Mouse (Mus musculus) bone marrow, adult 2 months (tissue): Measurements from ENCODE around the gene Yif1a.

ENCODE experiments used
- CTCF ChIP-seq: fragments of 200-500 bp; IDR thresholded peaks from 2 replicates; pipeline ENCODE4 v1.5.1; 2011; ENCODE audit warnings: low read length, control low read depth; ENCODE audit not compliant: control insufficient read depth, insufficient read depth
- POLR2A ChIP-seq: fragments of 200-500 bp; IDR thresholded peaks from 2 replicates; pipeline ENCODE4 v1.6.1; 2011; ENCODE audit warnings: low read depth, mild to moderate bottlenecking, control low read depth, low read length, borderline replicate concordance; ENCODE audit not compliant: control insufficient read depth

DNA sequence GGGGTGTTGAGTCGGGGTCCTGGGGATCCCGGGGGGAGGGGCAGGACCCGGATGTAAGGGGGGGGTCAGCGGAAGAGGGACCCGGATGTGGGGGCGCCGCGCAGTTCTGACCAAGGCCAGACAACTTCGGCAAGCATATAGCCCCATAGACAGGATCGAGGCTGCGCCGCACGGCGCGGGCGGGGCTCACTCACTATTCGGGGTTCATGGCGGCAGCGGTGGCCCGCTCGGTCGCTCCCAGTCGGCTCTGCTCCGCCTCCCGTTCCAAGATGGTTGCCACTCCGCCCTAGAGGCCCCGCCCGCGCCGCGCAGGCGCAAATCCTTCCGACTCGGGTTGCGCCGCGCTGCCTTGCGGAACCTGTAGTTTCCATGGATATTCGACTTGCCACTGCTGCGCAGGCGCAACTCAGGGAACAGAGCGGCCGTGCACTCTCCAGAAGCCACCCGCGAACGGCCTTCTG, 18.4 kb downstream of the Yif1a start, which contains the start of gene Rab1b:
- TF ChIP-seq POLR2A (peak; percentile 51; the same call in 1 of the 2 replicates), CTCF (no peak)
